Mouse (Mus musculus): ENCODE measurements around the gene Klhl33.

DNA sequence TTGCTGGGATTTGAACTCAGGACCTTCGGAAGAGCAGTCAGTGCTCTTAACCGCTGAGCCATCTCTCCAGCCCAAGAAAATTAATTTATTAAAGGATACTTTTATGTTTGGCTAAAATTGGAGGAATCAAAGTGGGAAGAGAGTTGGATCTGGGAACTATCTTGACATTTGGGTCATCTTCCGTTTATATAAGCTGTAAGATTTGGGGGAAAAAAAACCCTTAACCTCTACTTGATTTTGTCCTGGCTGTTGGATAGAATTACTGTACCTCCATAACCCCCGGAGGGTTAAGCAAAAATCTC, 7.5 kb upstream of the Klhl33 start:
- TF ChIP-seq TAL1 (IDR thresholded peaks at IDR 0.05; ENCODE audit: low read length) = no peak
- TF ChIP-seq GATA1 (IDR thresholded peaks at IDR 0.05; ENCODE audit: low read length) = no peak

All from erythroblast, embryonic 14.5 days (primary cell).